Mouse (Mus musculus): Measurements from ENCODE around the gene Igsf21. TPM values are rescaled to one million over a fixed set of nuclear protein-coding genes. Genes with fewer than 3 reads are reported as not detected.
A peak's percentile ranks its signal among the peaks of the same experiment; 100 is the strongest.

The Igsf21 gene
- total RNA-seq, 4 experiments from 2014 or later: 72.2 to 82.7 (median 76.7) TPM

DNA sequence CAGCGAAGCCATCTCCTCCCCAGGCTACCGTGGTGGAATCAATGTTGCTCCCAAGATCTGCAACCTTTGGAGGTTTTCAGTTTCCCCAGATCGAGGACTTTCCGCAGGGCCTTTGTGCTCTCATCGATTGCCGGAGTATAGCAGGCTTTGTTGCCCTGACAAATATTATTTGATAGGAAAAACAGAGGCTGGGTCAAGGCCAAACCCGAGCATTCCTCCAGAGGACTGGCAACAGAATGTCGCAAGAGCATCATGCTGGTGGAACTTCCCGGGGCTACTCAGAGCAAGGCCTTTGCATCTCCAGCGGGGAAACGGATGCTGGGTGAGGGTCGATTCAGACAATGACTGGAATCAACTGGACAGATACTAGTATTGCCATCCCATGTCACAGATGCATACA lies 180.6 kb downstream of the Igsf21 start:
- no peak for DNase-seq (ENCODE audit: low spot score in 2 of 2)

DNA sequence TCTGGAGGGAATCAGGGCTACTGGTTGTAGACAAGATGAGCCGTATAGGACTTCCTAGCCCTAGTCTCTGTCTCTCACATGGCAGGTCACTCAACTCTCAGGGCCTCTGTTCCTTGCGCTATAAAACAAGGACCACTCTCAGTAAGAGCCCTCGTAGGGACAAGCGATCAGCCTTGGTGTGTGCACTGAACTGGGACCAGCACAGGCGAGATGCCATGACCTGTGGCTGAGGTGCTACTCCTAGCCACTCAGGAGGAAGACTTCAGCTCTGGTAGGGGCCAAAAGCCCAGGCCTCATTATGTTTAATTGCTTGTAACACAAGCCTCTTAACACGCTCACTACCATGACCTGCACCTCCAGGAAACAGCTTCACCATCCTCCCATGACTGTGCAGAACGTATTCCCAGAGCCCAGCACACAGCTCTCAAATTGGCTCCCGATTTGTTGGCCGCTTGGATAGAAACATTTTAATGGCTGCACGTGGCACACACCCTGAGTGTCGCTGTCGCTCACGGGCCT lies 183.4 kb downstream of the Igsf21 start:
- no peak for DNase-seq (ENCODE audit: low spot score in 2 of 2)

- no peak for DNase-seq (ENCODE audit: low spot score in 2 of 2)
These were observed 186.3 kb downstream of the Igsf21 start for GRCm38 (mm10) chr4:140060251-140060650.

DNA sequence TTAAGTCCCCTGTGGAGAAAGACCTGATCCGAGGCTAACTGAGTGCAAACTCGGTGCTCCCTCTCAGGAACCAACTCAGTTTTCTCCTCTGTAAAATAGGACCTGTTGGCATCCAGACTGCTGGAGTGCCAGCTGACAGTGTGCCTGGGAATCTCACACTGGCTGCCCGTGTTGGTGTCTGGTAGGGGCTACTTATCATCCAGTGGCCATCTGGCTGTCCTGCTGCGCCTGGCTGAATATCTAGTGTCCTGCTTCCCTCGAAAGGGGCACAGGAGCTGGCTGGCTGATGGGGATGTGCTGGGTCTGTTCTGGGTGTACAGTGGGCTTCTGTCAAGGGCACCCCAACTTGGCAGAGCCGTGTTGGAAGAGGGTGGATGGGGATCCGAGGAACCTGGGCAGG lies 193.5 kb downstream of the Igsf21 start:
- DNase-seq (ENCODE audit: low spot score in 2 of 2): no peak

- DNase-seq (ENCODE audit: low spot score in 2 of 2): no peak
These were observed 194.0 kb downstream of the Igsf21 start for GRCm38 (mm10) chr4:140052575-140052974.

DNA sequence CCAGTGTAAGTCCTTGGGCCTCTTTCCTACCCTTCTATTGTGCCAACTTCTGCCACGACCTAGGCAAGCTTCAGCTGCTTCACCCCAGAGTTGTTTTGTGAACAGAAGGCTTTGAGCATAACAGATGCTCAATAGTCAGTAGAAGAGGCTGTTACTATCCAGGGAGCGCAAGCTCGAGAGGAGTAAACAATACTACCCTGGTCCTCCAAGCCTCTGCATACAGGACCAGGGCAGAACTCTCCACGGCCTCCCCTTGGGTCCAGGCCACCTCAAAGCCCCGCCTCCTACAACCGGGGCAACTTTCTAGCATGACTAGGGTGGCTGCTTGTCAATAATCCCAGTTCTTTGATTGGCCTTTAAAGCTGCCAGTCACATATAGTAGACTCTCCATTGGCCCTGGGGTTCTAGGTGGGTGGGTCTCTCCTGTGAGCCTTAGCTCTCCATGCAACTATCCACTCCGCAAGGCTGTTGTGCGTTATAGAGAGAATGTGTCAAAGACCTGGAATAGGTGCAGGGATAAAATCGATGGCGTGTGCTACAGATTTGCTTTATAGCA lies 198.7 kb downstream of the Igsf21 start:
- DNase-seq (ENCODE audit: low spot score in 2 of 2): no peak

DNA sequence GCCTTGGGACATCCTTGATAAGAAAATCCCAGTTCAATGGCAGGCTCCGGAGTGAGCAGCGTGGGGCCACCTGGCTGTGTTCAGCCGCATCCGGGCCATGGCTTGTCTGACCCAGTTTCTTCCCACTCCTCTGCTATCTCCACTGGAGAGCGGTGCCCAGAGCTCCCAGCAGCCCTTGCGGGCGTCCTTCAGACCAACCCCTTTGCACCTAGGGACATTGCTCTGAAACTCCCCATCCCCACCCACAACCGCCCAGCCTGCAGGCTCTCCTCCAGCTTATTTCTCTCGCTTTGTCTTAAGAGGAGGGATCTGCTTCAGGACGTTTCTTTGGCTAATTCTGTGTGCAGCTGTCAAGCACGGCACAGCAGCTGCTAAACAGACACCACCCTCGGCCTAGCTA lies 202.6 kb downstream of the Igsf21 start:
- no peak for DNase-seq (ENCODE audit: low spot score in 2 of 2)

- no peak for DNase-seq (ENCODE audit: low spot score in 2 of 2)
These were observed 207.8 kb downstream of the Igsf21 start for GRCm38 (mm10) chr4:140038586-140039411.

DNA sequence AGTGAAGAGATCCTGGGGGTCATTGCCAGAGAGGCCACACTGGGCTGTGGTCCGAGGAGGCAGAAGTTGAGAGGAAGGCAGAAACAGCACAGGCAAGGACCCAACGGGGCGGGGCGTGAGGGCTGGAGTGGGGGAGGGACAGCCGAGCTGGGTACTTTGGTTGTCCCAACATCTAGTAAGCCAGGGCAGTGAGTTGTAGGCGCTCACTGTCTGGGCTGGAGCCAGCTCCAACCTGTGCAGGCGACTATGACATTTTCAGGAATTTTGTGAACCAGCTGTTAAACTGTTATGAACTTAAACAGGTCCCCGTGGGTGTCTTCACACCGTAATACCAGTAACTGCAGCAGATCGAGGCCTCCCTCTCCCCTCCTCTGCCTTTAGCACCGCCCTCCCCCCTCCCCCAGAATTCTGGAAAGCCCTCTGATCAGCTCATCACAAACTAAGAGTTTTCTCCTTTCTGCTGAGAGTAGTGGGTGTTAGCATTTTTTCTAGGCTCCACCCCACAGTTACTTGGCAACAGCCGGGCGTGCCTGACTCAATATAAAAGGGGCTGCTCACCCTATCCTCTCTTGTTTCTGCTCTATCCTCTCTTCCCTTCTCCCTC lies 208.7 kb downstream of the Igsf21 start:
- DNase-seq (ENCODE audit: low spot score in 2 of 2): peak; percentile 40 to 79

GRCm38 (mm10) chr4:140035232-140035631 lies 211.4 kb downstream of the Igsf21 start:
- DNase-seq (ENCODE audit: low spot score in 2 of 2): peak in 1 of 2 experiments; percentile 45

DNA sequence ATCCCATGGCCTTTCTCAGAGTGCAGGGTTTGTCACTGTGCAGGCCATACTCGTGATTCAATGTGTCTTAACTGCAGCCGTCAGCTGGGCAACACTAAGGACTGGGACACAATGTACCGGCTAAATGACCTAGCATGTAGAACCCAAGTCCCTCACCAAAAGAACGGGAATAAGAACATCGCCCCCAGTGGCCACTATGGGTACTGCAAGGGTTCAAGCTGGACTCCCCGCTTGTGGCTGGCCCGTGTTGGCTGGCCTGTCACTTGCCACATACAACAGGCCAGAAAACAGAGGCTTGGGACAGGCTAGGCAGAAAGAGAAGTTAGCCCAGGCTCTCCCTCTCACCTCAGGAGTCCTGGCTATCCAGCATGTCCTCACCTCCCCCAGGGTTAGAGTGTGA lies 213.2 kb downstream of the Igsf21 start:
- peak in 1 of 2 experiments; percentile 59 for DNase-seq (ENCODE audit: low spot score in 2 of 2)

DNA sequence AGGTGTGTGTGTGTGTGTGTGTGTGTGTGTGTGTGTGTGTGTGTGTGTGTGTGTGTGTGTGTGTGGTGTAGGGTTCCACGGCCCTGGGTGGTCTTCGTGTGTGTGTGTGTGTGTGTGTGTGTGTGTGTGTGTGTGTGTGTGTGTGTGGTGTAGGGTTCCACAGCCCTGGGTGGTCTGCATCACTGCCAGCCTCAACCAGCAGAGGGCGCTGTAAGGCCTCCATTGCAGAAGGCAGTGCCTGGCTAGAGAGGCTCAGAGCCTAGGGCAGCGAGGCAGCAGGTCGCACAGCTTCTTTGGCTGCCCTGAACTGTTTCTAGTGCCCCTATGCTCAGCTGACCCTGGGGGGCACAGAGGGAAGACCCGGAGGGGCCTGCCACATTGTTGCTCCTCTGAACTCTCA lies 216.2 kb downstream of the Igsf21 start:
- no peak for DNase-seq (ENCODE audit: low spot score in 2 of 2)

- no peak for DNase-seq (ENCODE audit: low spot score in 2 of 2)
These were observed 216.6 kb downstream of the Igsf21 start for GRCm38 (mm10) chr4:140030040-140030386.

DNA sequence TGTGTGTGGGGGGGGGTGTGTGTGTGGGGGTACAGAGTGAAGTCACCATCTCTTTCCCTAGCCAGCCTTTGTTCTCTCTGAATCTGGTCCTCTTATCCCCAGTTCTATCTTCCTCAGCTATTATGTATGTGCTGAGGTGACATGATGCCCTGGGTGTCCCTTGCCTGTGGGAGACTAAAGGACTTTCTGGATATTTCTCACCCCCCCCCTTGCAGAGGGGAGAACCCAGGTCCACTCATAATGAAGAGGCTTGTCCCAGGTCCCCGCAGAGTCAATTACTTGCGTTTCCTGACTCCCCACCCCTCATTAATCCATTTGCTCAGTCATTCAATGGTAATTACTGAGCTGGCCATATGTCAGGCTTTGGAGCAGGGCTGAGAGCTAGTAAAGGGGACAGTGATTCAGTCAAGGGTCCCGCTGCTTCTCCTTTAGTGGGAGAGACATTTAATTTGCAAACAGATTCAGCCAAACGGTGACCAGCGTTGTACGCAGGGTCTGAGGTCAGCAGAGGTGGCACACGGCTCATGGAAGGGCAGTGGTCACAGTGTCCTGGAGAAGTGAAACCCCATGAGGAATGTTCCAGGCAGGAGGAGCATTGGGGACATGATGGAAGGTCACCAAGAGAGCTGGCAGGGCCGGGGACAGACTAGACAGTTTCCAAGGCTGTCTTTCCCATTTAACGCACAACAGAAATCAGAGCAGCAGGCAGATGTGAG lies 217.1 kb downstream of the Igsf21 start:
- DNase-seq (ENCODE audit: low spot score in 2 of 2): no peak

GRCm38 (mm10) chr4:140023833-140024232 lies 222.8 kb downstream of the Igsf21 start:
- no peak for DNase-seq (ENCODE audit: low spot score in 2 of 2)

DNA sequence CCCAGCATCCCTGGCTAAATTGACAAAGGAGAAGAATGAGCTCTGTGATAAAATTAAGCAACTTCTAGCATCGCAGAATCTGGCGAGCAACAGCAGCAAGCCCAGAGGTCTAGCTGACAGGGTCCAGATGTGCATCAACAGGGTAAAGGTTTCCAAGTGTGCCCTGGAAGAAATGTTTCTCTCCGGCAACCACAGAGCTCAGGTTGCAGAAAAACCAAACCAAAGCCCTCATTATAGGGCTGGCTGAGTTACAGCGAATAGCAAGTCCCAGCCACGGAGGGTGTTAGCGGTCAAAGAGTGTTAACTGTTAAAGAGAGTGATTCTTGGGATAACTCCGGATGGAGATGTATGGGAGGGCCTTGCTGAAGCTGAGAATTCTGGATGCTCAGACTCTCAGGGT lies 230.7 kb downstream of the Igsf21 start:
- no peak for DNase-seq (ENCODE audit: low spot score in 2 of 2)

- DNase-seq (ENCODE audit: low spot score in 2 of 2): no peak
These were observed 235.7 kb downstream of the Igsf21 start for GRCm38 (mm10) chr4:140010728-140011470.

- no peak for DNase-seq (ENCODE audit: low spot score in 2 of 2)
These were observed 241.7 kb downstream of the Igsf21 start for GRCm38 (mm10) chr4:140004932-140005331.

GRCm38 (mm10) chr4:140004170-140004569 lies 242.4 kb downstream of the Igsf21 start:
- peak; percentile 17 to 82 for DNase-seq (ENCODE audit: low spot score in 2 of 2)

GRCm38 (mm10) chr4:140002069-140002468 lies 244.5 kb downstream of the Igsf21 start:
- no peak for DNase-seq (ENCODE audit: low spot score in 2 of 2)

- DNase-seq (ENCODE audit: low spot score in 2 of 2): no peak
These were observed 245.7 kb downstream of the Igsf21 start for GRCm38 (mm10) chr4:140000911-140001310.

Data from left cerebral cortex, adult 8-10 months (tissue).